Mouse (Mus musculus) gastrocnemius, postnatal 4 days (tissue): Measurements from ENCODE around the gene Kbtbd7. TPM values are rescaled to one million over a fixed set of nuclear protein-coding genes. Genes with fewer than 3 reads are reported as not detected.
A peak's percentile ranks its signal among the peaks of the same experiment; 100 is the strongest.
"Not testable (repeated sequence)": the region's sequence is repeated elsewhere in the genome, so short reads cannot be mapped to it uniquely, and the experiment has no call there.

Experiments used
- DNase-seq, 2 experiments: peaks; one replicate each; pipeline ENCODE4 v3.0.0; 2021 to 2022; ENCODE audit warnings: low spot score in 2 of 2, mixed read lengths in 2 of 2
- total RNA-seq, 2 experiments: library from RNA; stranded (reverse); gene quantifications; 2 replicates each; pipeline ENCODE4 v1.2.3; 2021

Kbtbd7 gene
- total RNA-seq, 2 experiments from 2014 or later, result 10.4 to 12.0 TPM

- no peak for DNase-seq
Observed at GRCm38 (mm10) chr14:79445055-79445620, 18.8 kb downstream of the Kbtbd7 start.

DNA sequence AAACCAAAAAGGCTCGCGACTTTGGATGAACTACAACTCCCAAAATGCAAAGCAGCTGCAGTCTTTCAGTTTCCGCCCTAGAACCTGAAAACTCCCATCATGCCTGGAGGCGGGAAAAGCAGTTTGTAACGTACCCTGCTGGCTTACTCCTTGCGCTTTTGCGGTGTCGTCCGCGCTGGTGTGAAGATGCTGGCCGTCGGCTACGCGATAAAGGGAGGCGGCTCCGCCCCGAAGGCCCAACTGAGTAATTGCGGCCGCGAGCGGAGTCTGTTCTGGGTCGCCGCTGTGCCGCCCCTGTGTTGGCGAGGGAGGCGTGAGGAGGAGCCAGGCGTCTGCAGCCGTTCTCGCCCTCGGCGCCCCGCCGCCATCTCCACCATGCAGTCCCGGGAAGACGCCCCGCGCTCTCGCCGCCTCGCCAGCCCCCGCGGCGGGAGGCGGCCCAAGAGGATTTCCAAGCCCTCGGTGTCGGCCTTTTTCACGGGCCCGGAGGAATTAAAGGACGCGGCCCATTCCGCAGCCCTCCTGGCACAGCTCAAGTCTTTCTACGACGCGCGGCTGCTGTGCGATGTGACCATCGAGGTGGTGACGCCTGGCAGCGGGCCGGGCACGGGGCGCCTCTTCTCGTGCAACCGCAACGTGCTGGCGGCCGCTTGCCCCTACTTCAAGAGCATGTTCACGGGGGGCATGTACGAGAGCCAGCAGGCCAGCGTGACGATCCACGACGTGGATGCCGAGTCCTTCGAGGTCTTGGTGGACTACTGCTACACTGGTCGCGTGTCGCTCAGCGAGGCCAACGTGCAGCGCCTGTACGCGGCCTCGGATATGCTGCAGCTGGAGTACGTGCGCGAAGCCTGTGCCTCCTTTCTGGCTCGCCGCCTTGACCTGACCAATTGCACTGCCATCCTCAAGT lies 25.6 kb downstream of the Kbtbd7 start, which contains the start of gene Kbtbd6:
Gene Kbtbd6, plus strand, starts transcription at position 155 of the 910 bp plus-strand sequence.
- peak; percentile 38 to 75 for DNase-seq

DNA sequence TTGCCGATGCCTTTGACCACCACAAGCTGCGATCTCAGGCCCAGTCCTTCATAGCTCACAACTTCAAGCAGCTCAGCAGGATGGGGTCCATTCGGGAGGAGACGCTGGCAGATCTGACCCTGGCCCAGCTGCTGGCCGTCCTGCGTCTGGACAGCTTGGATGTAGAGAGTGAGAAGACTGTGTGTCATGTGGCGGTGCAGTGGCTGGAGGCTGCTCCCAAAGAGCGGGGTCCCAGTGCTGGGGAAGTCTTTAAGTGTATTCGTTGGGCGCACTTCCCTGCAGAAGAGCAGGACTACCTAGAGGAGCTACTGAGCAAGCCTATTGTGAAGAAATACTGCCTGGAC lies 26.3 kb downstream of the Kbtbd7 start:
- DNase-seq, result not testable (repeated sequence)

DNA sequence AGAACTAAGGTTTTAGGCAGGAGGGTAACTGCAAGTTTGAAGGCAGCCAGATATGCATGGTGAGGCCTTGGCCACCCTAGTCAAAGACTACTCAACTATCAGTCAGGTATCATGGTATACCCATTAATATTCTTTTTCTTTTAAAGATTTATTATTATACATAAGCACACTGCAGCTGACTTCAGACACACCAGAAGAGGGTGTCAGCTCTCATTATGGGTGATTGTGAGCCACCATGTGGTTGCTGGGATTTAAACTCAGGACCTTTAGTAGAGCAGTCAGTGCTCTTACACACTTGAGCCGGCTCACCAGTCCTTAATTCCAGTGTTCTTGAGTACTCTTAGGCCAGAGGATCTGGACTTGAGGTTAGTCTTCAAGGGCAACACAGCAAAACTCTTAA lies 34.1 kb downstream of the Kbtbd7 start:
- DNase-seq, result no peak

DNA sequence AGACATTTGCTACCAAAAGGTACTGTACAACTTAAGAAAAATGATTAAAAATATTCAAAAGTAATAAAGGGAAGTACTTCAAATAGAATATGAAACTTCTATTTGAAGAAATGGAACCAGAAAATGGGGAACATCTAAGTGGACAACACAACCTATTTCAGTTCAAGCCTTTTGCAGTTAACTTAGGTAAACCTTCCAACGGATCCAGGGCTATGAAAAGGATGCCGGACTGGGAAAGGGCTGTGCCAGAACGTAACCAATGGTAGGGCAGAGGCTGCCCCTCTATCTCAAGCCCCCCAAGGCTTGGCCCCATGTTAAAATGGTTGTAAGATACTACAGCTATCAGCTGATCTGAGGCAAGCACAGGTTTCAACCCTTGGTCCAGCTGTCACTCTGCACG lies 34.7 kb downstream of the Kbtbd7 start:
- DNase-seq, result no peak

- no peak for DNase-seq
Observed at GRCm38 (mm10) chr14:79465623-79466022, 39.3 kb downstream of the Kbtbd7 start.

DNA sequence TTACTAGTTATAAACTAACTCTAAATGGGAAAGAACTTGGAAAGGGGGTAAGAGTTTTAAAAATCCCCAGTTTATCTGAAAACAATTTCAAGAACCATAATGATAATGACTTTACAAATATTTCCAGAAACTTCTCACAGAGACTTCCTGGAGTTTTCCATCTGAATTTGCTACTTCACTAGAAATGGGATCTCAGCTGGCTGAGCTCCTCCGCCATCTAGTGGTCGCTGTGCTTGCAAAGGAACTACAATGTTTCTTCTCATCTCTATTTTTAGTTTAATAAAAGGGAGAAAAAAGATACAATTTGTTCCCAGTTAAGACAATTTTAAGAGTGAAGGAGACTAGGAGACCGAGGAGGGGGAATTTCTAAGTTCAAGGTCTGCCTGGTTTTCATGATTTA lies 41.3 kb downstream of the Kbtbd7 start:
- peak in 1 of 2 experiments; percentile 62 for DNase-seq

DNA sequence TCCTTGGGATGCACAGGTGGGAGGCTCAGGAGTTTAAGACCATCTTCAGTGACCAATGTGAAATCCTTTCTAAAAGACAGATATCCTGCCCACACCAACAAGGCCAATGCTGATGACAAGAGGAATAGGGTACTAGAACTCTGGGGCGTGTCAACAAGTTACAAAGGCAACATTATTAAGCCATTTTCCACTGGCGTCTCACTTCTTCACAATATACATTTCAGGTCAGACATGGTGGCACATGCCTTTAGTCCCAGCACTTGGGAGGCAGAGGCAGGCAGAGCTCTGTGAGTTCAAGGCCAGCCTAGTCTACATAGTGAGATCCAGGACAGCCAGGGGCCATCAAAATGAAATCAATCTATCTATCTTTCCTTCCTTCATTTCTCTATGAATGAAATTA lies 47.1 kb downstream of the Kbtbd7 start:
- no peak for DNase-seq

Other genes starting within 250 kb of the Kbtbd7 start
- not detected for gene Zfp957, start 179.1 kb upstream of the Kbtbd7 start, total RNA-seq
- gene Rgcc, start 124.9 kb upstream of the Kbtbd7 start, total RNA-seq, result 10 to 100 TPM; 31.7 to 34.9 TPM
- gene Naa16, start 35.7 kb upstream of the Kbtbd7 start, total RNA-seq, result 10 to 100 TPM; 16.2 to 18.3 TPM
- 1 to 10 TPM; 4.4 to 5.8 TPM for gene Mtrf1, start 28.7 kb upstream of the Kbtbd7 start, total RNA-seq
- under 1 TPM; 0.69 to 0.83 TPM for gene Kbtbd6, start 25.3 kb downstream of the Kbtbd7 start, total RNA-seq
- gene Elf1, start 54.7 kb downstream of the Kbtbd7 start, total RNA-seq, result 10 to 100 TPM; 11.5 to 13.0 TPM
- gene Wbp4, start 55.0 kb downstream of the Kbtbd7 start, total RNA-seq, result 10 to 100 TPM; 33.3 to 34.6 TPM
- 10 to 100 TPM; 70.7 to 74.1 TPM for gene Sugt1, start 161.2 kb downstream of the Kbtbd7 start, total RNA-seq
- 1 to 10 TPM in 1 of 2 experiments, under 1 TPM in 1; 0.83 to 1.3 TPM for gene Cnmd, start 235.7 kb downstream of the Kbtbd7 start, total RNA-seq